ENCODE assay signal across 27 mouse cellular contexts in genomic region chr8:116117919-116118318, GRCm38 (mm10).
DNase-seq lines count a peak whose midpoint lies in the region; ATAC-seq lines count a peak whose summit lies in the region.
"Had no signal": no experiment of that assay in that cellular context is flagged by ENCODE, and none has a peak within 500 bp of the region (broad histone marks: within the 10 kb centered on the region; RNA-seq: fewer than 3 reads in every experiment).

No protein-coding gene starts in this region.

- intact Hi-C loops in heart, postnatal 25 days (cut with DNase I): no loop called here

- H3K36me3 ChIP-seq in hindbrain, embryonic 14.5 days (replicated peaks; ENCODE audit: control insufficient read depth, insufficient read depth): no peaks in the 10 kb centered on the region
- H3K36me3 ChIP-seq: embryonic facial prominence, embryonic 13.5 days; embryonic facial prominence, embryonic 15.5 days; forebrain, embryonic 10.5 days; forebrain, embryonic 12.5 days; G1E had no signal

- H3K4me2 ChIP-seq in hindbrain, embryonic 14.5 days (replicated peaks): no peak overlapping the region
- H3K4me2 ChIP-seq: embryonic facial prominence, embryonic 13.5 days; embryonic facial prominence, embryonic 15.5 days; forebrain, embryonic 12.5 days had no signal

- no peaks in the 10 kb centered on the region for H3K9me3 ChIP-seq in hindbrain, embryonic 14.5 days (ENCODE audit: control insufficient read depth, low read length)
- H3K9me3 ChIP-seq: embryonic facial prominence, embryonic 13.5 days; embryonic facial prominence, embryonic 15.5 days; forebrain, embryonic 10.5 days; forebrain, embryonic 12.5 days had no signal

- H3K9ac ChIP-seq in hindbrain, embryonic 14.5 days: no peak overlapping the region
- H3K9ac ChIP-seq: embryonic facial prominence, embryonic 13.5 days; embryonic facial prominence, embryonic 15.5 days; forebrain, embryonic 12.5 days had no signal

- peaks cover 9% of the 10 kb centered on the region for H3K27me3 ChIP-seq in hindbrain, embryonic 14.5 days (ENCODE audit: control insufficient read depth, insufficient read depth, low read length)
- H3K27me3 ChIP-seq: embryonic facial prominence, embryonic 15.5 days had no signal

- peaks cover 7% of the 10 kb centered on the region; the same call in 1 of the 2 replicates for H3K4me1 ChIP-seq in hindbrain, embryonic 14.5 days (replicated peaks; ENCODE audit: control insufficient read depth, insufficient read depth, low read length)

- H3K4me3 ChIP-seq in hindbrain, embryonic 14.5 days (replicated peaks; ENCODE audit: low read length): no peak overlapping the region
- H3K4me3 ChIP-seq: embryonic facial prominence, embryonic 13.5 days; embryonic facial prominence, embryonic 15.5 days; erythroblast, embryonic 14.5 days; forebrain, embryonic 10.5 days; forebrain, embryonic 12.5 days had no signal

- ATAC-seq in hindbrain, embryonic 14.5 days (ENCODE audit: low FRiP score): no peak
- ATAC-seq: activated CD4-positive, CD25-positive, alpha-beta regulatory T cell, adult 4 months; CD4-positive, CD25-positive, alpha-beta regulatory T cell, adult 4 months; forebrain, embryonic 14.5 days; forebrain, embryonic 16.5 days; Patski had no signal

- 81% methylated on average over 2 of the region's 2 CpGs for WGBS in hindbrain, embryonic 14.5 days

- H3K27ac ChIP-seq in hindbrain, embryonic 14.5 days: no peak overlapping the region
- H3K27ac ChIP-seq: embryonic facial prominence, embryonic 13.5 days; embryonic facial prominence, embryonic 15.5 days; forebrain, embryonic 10.5 days; forebrain, embryonic 12.5 days had no signal

- DNase-seq in heart, adult 11 months: peak; percentile 89
- no peak for DNase-seq in heart, postnatal 25 days (ENCODE audit: low spot score)
- DNase-seq in Muller cell, postnatal 12 days (ENCODE audit: inconsistent ontology term): peak; percentile 18
- no peak for DNase-seq in testis, postnatal 10 days (ENCODE audit: low spot score)
- no peak for DNase-seq in hindbrain, embryonic 14.5 days (ENCODE audit: low spot score)
- DNase-seq: adrenal gland, adult 8-10 months; adrenal gland, postnatal 14 days; adrenal gland, postnatal 36 days; B cell, adult 2 months; cerebellum, adult 11 months; cerebellum, adult 18-20 months; cerebellum, adult 8-10 months; cerebellum, adult 9-11 months; cerebellum, postnatal 14 days; cerebellum, postnatal 36 days; embryo, embryonic 11 days had no signal

Comparison
In these comparisons a context has a peak if more than half of its experiments do, and no peak if none do; other contexts are left out.
1. DNase-seq: peak in heart, adult 11 months (single experiment) and Muller cell, postnatal 12 days (single experiment); none in heart, postnatal 25 days (single experiment), testis, postnatal 10 days (single experiment) and hindbrain, embryonic 14.5 days (single experiment).